Mouse (Mus musculus): ENCODE measurements around the gene Eif2ak4. TPM values are rescaled to one million over a fixed set of nuclear protein-coding genes. Genes with fewer than 3 reads are reported as not detected.

Eif2ak4 gene
- total and polyA plus RNA-seq, 3 experiments, result 16.1 to 22.3 (median 18.1) TPM

DNA sequence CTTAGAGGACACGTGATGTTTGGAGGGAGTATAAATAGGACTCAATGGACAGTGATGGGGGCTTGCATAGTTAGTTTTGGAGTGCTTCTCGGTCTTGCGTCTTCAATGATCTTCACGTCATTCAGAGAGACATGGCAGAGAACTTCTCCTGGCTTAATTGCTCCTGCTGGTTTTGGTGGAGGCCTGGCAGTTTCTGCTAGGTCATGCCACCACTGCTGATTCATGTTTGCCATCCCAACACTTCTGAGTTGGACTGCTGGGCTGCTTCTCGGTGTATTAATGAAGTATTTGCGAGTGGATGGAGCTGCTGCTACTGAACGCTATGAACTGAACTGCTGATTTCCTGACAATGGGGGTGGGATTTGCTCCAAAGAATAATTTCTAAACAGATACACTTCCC lies 92.5 kb downstream of the Eif2ak4 start:
- dilution Hi-C loops (cut with MboI; ENCODE audit: extremely low pct_ligation_motif_present, extremely low pct_unique_long_range_greater_than_20kb, low sequenced_read_pairs) (no loop called here), in situ Hi-C loops (cut with MboI; ENCODE audit: low pct_ligation_motif_present, low pct_unique_long_range_greater_than_20kb, low sequenced_read_pairs) (loop anchor here (25.0 kb wide), 2 partner anchors 256 to 406 kb away; partner anchors contain the start of genes Inafm2 and Plcb2)
- no peak for DNase-seq (ENCODE audit: extremely low read depth)
- Histone ChIP-seq H3K9me3 (replicated peaks; ENCODE audit: low read length) (no peaks in the 10 kb centered on the region), H3K4me1 (ENCODE audit: control insufficient read depth in 1 of 2, insufficient read depth in 2 of 2) (peaks cover 7 to 40% of the 10 kb centered on the region in 2 experiments), H3K4me3 (replicated peaks in 1 of 3; ENCODE audit: low read depth in 2 of 3, low read length in 2 of 3, poor library complexity in 1 of 3) (no peak overlapping the region), H3K4me2 (ENCODE audit: insufficient read depth, low read depth, poor library complexity, severe bottlenecking) (no peak overlapping the region), H3K36me3 (replicated peaks in 1 of 2; ENCODE audit: control insufficient read depth in 1 of 2, insufficient read depth in 1 of 2, low read length in 1 of 2) (peaks cover 15 to 19% of the 10 kb centered on the region in 2 experiments), H3K27me3 (replicated peaks) (no peaks in the 10 kb centered on the region), H3K9ac (ENCODE audit: insufficient read depth, low read depth) (no peak overlapping the region), H3K27ac (ENCODE audit: insufficient read depth, low read depth) (no peak overlapping the region), H3K79me2 (replicated peaks; ENCODE audit: control insufficient read depth, extremely low read depth, insufficient read depth, poor library complexity, severe bottlenecking) (peaks cover 19% of the 10 kb centered on the region)
- TF ChIP-seq IRF4 (IDR thresholded peaks at IDR 0.05; ENCODE audit: low read depth, low read length), result no peak
- TF ChIP-seq ETS1 (conservative IDR thresholded peaks at IDR 0.05; ENCODE audit: low read depth, low read length), result no peak
- no peak for TF ChIP-seq USF2 (conservative IDR thresholded peaks at IDR 0.05; ENCODE audit: low read depth, low read length)
- TF ChIP-seq MYC (IDR thresholded peaks at IDR 0.05; ENCODE audit: low read depth, low read length), result no peak

GRCm38 (mm10) chr2:118483032-118483431 lies 94.6 kb downstream of the Eif2ak4 start:
- Histone ChIP-seq H3K4me3 (replicated peaks in 1 of 3; ENCODE audit: low read depth in 2 of 3, low read length in 2 of 3, poor library complexity in 1 of 3) (no peak overlapping the region), H3K9ac (ENCODE audit: insufficient read depth, low read depth) (no peak overlapping the region), H3K36me3 (replicated peaks in 1 of 2; ENCODE audit: control insufficient read depth in 1 of 2, insufficient read depth in 1 of 2, low read length in 1 of 2) (peaks cover 0 to 2% of the 10 kb centered on the region in 2 experiments), H3K9me3 (replicated peaks; ENCODE audit: low read length) (peaks cover 3% of the 10 kb centered on the region), H3K4me2 (ENCODE audit: insufficient read depth, low read depth, poor library complexity, severe bottlenecking) (no peak overlapping the region), H3K4me1 (ENCODE audit: control insufficient read depth in 1 of 2, insufficient read depth in 2 of 2) (peaks cover 7 to 36% of the 10 kb centered on the region in 2 experiments; a peak in 3 of 4 replicates), H3K79me2 (replicated peaks; ENCODE audit: control insufficient read depth, extremely low read depth, insufficient read depth, poor library complexity, severe bottlenecking) (peaks cover 13% of the 10 kb centered on the region), H3K27ac (ENCODE audit: insufficient read depth, low read depth) (no peak overlapping the region), H3K27me3 (replicated peaks) (no peaks in the 10 kb centered on the region)
- in situ Hi-C loops (cut with MboI; ENCODE audit: low pct_ligation_motif_present, low pct_unique_long_range_greater_than_20kb, low sequenced_read_pairs), result loop anchor here (25.0 kb wide), 2 partner anchors 254 to 404 kb away; partner anchors contain the start of genes Inafm2 and Plcb2
- dilution Hi-C loops (cut with MboI; ENCODE audit: extremely low pct_ligation_motif_present, extremely low pct_unique_long_range_greater_than_20kb, low sequenced_read_pairs), result no loop called here
- DNase-seq (ENCODE audit: extremely low read depth), result no peak
- TF ChIP-seq USF1 (IDR thresholded peaks at IDR 0.05; ENCODE audit: low read depth, low read length) (no peak), MAFK (IDR thresholded peaks at IDR 0.05; ENCODE audit: insufficient replicate concordance, low read length) (no peak), TBP (conservative IDR thresholded peaks at IDR 0.05; ENCODE audit: low read depth, low read length) (no peak)

GRCm38 (mm10) chr2:118484386-118484898 lies 96.0 kb downstream of the Eif2ak4 start:
- Histone ChIP-seq H3K9me3 (replicated peaks; ENCODE audit: low read length) (peaks cover 11% of the 10 kb centered on the region), H3K4me2 (ENCODE audit: insufficient read depth, low read depth, poor library complexity, severe bottlenecking) (no peak overlapping the region), H3K4me3 (replicated peaks in 1 of 3; ENCODE audit: low read depth in 2 of 3, low read length in 2 of 3, poor library complexity in 1 of 3) (no peak overlapping the region), H3K4me1 (ENCODE audit: control insufficient read depth in 1 of 2, insufficient read depth in 2 of 2) (peaks cover 2 to 29% of the 10 kb centered on the region in 2 experiments; a peak in 2 of 4 replicates), H3K79me2 (replicated peaks; ENCODE audit: control insufficient read depth, extremely low read depth, insufficient read depth, poor library complexity, severe bottlenecking) (no peaks in the 10 kb centered on the region), H3K36me3 (replicated peaks in 1 of 2; ENCODE audit: control insufficient read depth in 1 of 2, insufficient read depth in 1 of 2, low read length in 1 of 2) (no peaks in the 10 kb centered on the region), H3K27ac (ENCODE audit: insufficient read depth, low read depth) (no peak overlapping the region), H3K27me3 (replicated peaks) (no peaks in the 10 kb centered on the region), H3K9ac (ENCODE audit: insufficient read depth, low read depth) (no peak overlapping the region)
- dilution Hi-C loops (cut with MboI; ENCODE audit: extremely low pct_ligation_motif_present, extremely low pct_unique_long_range_greater_than_20kb, low sequenced_read_pairs), result no loop called here
- no peak for DNase-seq (ENCODE audit: extremely low read depth)
- TF ChIP-seq ZC3H11A (IDR thresholded peaks at IDR 0.05; ENCODE audit: low read depth, low read length), result no peak
- in situ Hi-C loops (cut with MboI; ENCODE audit: low pct_ligation_motif_present, low pct_unique_long_range_greater_than_20kb, low sequenced_read_pairs), result loop anchor here (25.0 kb wide), 2 partner anchors 253 to 403 kb away; partner anchors contain the start of genes Inafm2 and Plcb2
